Mouse (Mus musculus): Measurements from ENCODE around the gene Mettl8. TPM values are rescaled to one million over a fixed set of nuclear protein-coding genes. Genes with fewer than 3 reads are reported as not detected.

The Mettl8 gene
- polyA plus RNA-seq, 1 experiment = 13.4 TPM

DNA sequence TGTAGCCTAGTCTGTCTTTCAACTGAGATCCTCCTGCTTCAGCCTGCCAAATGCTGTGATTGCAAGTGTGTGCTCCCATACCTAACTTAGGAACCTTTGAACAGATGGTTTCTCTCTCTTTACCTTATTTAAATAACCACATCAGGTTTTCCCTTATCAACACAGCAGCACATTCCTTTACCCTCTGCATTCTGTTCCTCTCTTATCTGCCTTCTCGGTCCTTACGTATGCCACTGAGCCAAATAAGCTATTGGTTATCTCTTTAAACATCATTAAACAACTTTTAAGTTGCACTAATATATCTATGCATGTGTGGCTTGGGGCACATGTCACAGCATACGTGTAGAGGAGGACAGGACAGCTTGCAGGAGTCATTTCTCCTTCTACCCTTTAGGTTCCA is 18.4 kb upstream of the Mettl8 start:
- H3K27ac ChIP-seq (ENCODE audit: insufficient read depth, low read length) = no peak overlapping the region
- H3K4me3 ChIP-seq (ENCODE audit: insufficient read depth, low read length) = no peak overlapping the region
- TF ChIP-seq CTCF (IDR thresholded peaks at IDR 0.05; ENCODE audit: extremely low read depth, insufficient read depth, low read length) = no peak
- no peak for TF ChIP-seq POLR2A (IDR thresholded peaks at IDR 0.05; ENCODE audit: extremely low read depth, insufficient read depth, low read length)
- H3K4me1 ChIP-seq (ENCODE audit: control insufficient read depth, insufficient read depth, low read length) = no peaks in the 10 kb centered on the region

DNA sequence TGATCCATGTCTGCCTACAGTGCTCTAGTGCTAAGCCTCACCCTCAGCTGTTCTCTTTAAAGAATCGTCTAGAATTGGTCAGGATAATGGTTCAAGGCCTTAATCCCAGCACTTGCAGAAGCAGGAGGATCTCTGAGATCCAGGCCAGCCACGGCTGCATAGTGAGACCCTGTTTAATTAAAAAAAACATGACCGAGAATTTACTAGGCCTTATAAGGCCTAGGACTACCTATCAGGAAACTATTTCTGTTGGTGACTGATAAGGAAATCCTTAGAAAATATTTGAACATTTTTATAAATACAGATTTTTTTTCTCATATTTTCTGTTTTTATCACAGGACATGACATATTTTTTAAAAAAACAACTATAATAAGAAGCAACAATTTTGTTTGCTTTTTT is 17.9 kb upstream of the Mettl8 start:
- Histone ChIP-seq H3K4me1 (ENCODE audit: control insufficient read depth, insufficient read depth, low read length) (no peaks in the 10 kb centered on the region), H3K27ac (ENCODE audit: insufficient read depth, low read length) (no peak overlapping the region), H3K4me3 (ENCODE audit: insufficient read depth, low read length) (no peak overlapping the region)
- TF ChIP-seq CTCF (IDR thresholded peaks at IDR 0.05; ENCODE audit: extremely low read depth, insufficient read depth, low read length) (no peak), POLR2A (IDR thresholded peaks at IDR 0.05; ENCODE audit: extremely low read depth, insufficient read depth, low read length) (no peak)

DNA sequence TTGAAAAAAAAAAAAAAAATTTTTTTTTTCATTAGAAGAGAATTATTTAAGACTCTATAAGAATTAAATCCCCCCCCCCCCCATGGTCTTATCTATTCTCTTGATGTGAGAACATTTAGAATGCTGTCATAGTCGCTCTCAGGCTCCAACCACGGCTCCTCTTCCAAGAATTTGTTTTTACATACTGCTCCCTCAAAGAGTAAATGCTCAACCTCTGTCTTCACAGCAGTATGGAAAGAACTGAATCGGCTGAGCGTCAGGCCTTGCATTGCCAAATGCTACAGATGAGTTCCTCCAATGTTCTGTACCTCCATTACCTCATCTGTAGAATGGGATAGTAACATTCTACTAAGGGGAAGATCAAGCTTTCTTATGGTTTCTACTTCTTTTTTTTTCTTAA is 16.2 kb upstream of the Mettl8 start:
- Histone ChIP-seq H3K4me1 (ENCODE audit: control insufficient read depth, insufficient read depth, low read length) (no peaks in the 10 kb centered on the region), H3K4me3 (ENCODE audit: insufficient read depth, low read length) (no peak overlapping the region), H3K27ac (ENCODE audit: insufficient read depth, low read length) (no peak overlapping the region)
- TF ChIP-seq POLR2A (IDR thresholded peaks at IDR 0.05; ENCODE audit: extremely low read depth, insufficient read depth, low read length) (no peak), CTCF (IDR thresholded peaks at IDR 0.05; ENCODE audit: extremely low read depth, insufficient read depth, low read length) (no peak)

DNA sequence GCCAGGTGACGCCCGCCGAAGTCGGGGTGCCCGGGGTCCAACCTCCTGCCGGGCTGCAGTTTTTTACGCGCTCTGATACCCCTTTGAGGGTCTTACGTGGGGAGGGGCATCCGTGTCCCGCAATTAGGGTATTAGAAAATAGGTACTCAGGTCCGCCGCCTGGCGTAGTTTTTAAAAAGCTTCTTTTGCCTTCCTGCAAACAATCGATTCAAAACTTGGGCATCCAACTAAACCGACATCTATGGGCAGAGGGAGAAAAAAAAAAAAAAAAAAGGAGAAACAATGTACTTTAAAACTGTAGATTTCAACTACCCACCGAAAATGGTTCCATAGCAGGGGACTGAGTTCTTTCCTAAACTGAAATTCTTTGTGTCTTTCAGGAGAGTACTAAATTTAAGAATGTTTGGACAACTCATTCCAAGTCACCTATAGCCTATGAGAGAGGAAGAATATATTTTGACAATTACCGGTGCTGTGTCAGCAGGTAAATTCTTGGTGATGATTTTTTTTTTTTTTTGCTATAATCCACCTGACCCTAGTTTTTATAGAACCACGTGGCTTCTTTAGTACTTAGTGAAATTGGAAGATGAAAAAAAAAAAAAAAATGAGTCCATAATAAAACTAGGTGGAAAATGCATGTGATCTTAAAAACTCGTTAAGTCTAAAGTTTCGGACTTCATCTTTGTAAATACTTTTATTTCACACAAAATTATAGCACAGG is 892 bp upstream of the Mettl8 start:
- TF ChIP-seq POLR2A (IDR thresholded peaks at IDR 0.05; ENCODE audit: extremely low read depth, insufficient read depth, low read length) (no peak), CTCF (IDR thresholded peaks at IDR 0.05; ENCODE audit: extremely low read depth, insufficient read depth, low read length) (no peak)
- Histone ChIP-seq H3K4me1 (ENCODE audit: control insufficient read depth, insufficient read depth, low read length) (no peaks in the 10 kb centered on the region; the same call in 1 of the 2 replicates), H3K27ac (ENCODE audit: insufficient read depth, low read length) (peak overlapping the region; percentile 68; the same call in 1 of the 2 replicates), H3K4me3 (ENCODE audit: insufficient read depth, low read length) (peak overlapping the region; percentile 70)

DNA sequence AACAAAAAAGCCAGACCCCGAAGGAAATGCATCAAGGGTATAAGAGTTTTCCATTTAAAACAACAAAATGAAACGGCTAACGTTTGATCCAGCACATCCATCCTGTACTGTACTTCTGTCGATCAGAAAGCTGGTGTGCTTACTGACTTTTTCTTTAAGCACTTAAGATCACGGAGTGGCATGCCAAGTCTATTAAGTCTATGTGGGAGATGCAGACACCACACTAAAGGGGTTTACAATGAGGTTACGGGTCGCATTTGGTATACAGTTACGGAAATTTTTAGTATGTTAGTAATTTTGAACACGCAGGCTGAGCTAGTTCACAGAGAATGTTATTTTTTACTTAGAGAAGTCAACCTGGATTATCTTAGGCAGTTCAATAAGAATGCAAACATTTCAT is 667 bp downstream of the Mettl8 start:
- no peaks in the 10 kb centered on the region; the same call in 1 of the 2 replicates for H3K4me1 ChIP-seq (ENCODE audit: control insufficient read depth, insufficient read depth, low read length)
- H3K27ac ChIP-seq (ENCODE audit: insufficient read depth, low read length) = no peak overlapping the region
- no peak for TF ChIP-seq CTCF (IDR thresholded peaks at IDR 0.05; ENCODE audit: extremely low read depth, insufficient read depth, low read length)
- no peak for TF ChIP-seq POLR2A (IDR thresholded peaks at IDR 0.05; ENCODE audit: extremely low read depth, insufficient read depth, low read length)
- H3K4me3 ChIP-seq (ENCODE audit: insufficient read depth, low read length) = peak overlapping the region; percentile 70

DNA sequence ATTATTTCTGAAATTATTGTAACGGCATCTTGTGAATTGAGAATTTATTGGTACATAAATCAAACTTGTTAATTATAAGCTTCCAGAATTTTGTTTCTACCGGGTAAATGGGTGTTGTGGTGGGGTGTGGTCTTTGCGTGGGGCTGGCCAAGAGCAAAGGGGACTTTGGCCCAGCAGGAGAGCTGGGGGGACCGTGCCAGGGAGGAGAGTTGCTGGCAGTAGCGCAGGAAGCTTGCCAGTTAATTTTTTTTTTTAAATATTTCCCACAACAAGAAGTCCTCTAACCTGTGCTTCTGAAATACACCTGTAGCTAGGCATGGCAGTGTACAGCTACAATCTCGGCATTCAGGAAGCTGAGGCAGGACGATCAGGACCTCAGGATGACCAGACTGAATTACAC is 4.9 kb downstream of the Mettl8 start:
- H3K4me1 ChIP-seq (ENCODE audit: control insufficient read depth, insufficient read depth, low read length) = peaks cover 4% of the 10 kb centered on the region; the same call in 1 of the 2 replicates
- TF ChIP-seq POLR2A (IDR thresholded peaks at IDR 0.05; ENCODE audit: extremely low read depth, insufficient read depth, low read length) = no peak
- no peak for TF ChIP-seq CTCF (IDR thresholded peaks at IDR 0.05; ENCODE audit: extremely low read depth, insufficient read depth, low read length)
- no peak overlapping the region for H3K27ac ChIP-seq (ENCODE audit: insufficient read depth, low read length)
- H3K4me3 ChIP-seq (ENCODE audit: insufficient read depth, low read length) = no peak overlapping the region

DNA sequence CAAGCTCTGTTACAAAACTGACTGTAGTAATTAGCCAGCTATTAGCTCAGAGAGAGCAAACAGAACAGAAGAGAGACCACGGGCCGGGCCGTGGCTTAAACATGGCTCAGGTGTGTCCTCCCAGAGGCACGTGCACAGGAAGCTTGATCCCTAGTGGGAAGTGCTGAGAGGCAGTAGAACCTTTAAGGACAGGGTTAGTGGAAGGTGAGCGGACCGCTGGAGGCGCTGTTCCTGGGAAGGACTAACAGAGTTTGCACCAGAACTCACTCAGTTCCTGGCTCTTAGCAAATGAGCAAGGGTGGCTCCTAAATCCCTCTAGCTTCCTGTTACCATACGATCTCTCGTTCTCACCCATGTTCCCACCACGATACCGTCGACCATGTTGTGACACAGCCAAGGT is 6.5 kb downstream of the Mettl8 start:
- no peak overlapping the region for H3K27ac ChIP-seq (ENCODE audit: insufficient read depth, low read length)
- TF ChIP-seq CTCF (IDR thresholded peaks at IDR 0.05; ENCODE audit: extremely low read depth, insufficient read depth, low read length) (no peak), POLR2A (IDR thresholded peaks at IDR 0.05; ENCODE audit: extremely low read depth, insufficient read depth, low read length) (no peak)
- H3K4me3 ChIP-seq (ENCODE audit: insufficient read depth, low read length) = no peak overlapping the region
- peaks cover 4% of the 10 kb centered on the region; the same call in 1 of the 2 replicates for H3K4me1 ChIP-seq (ENCODE audit: control insufficient read depth, insufficient read depth, low read length)

DNA sequence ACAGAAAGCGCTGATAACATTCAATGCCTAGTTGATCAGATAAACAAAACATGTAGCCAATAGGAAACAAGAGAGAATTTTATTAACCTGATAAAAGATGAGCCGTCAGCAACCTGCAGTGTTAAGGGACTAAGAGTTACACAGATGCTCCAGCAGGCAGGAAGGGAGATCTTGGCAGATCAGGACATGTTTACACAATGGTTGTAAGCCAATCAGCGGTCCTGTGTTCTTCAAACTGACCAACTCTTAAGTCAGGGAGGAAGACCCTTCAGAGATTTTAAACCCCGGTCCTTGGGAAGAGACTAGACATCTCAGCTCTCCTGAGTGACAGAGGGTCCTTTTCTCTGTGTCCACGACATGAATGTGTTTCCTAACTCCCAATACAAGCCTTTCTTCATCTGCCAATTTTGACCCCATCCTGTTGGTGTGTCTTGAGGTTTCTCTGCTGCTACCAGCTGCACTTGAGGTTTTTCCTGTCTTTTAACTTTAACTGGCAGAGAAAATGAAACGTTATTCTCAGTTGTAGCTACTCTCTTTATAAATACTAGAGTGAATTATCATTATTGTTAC is 8.5 kb downstream of the Mettl8 start:
- Histone ChIP-seq H3K27ac (ENCODE audit: insufficient read depth, low read length) (no peak overlapping the region), H3K4me1 (ENCODE audit: control insufficient read depth, insufficient read depth, low read length) (peaks cover 4% of the 10 kb centered on the region; the same call in 1 of the 2 replicates), H3K4me3 (ENCODE audit: insufficient read depth, low read length) (no peak overlapping the region)
- TF ChIP-seq CTCF (IDR thresholded peaks at IDR 0.05; ENCODE audit: extremely low read depth, insufficient read depth, low read length) (no peak), POLR2A (IDR thresholded peaks at IDR 0.05; ENCODE audit: extremely low read depth, insufficient read depth, low read length) (no peak)

DNA sequence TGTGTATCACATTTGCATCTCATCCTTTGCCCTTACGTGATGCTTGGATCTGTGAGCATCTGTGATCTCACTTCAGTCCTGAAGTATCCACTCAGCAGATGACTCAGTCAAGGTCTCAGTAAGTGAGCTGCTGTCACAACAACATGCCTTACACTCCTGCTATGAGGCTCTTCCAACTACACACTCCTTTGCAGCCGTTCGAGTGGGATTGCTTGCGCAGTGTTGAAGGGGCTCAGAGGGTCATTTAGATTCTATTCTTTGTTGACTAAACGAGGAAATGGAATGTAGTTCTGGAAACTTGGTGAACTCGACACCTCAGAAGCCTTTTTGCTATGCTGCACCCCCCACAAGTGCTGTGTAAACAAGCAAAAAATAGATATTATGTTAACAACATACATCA is 9.2 kb downstream of the Mettl8 start:
- Histone ChIP-seq H3K4me1 (ENCODE audit: control insufficient read depth, insufficient read depth, low read length) (peaks cover 4% of the 10 kb centered on the region; the same call in 1 of the 2 replicates), H3K4me3 (ENCODE audit: insufficient read depth, low read length) (no peak overlapping the region), H3K27ac (ENCODE audit: insufficient read depth, low read length) (no peak overlapping the region)
- TF ChIP-seq POLR2A (IDR thresholded peaks at IDR 0.05; ENCODE audit: extremely low read depth, insufficient read depth, low read length) = no peak
- no peak for TF ChIP-seq CTCF (IDR thresholded peaks at IDR 0.05; ENCODE audit: extremely low read depth, insufficient read depth, low read length)
